Mouse (Mus musculus): Measurements from ENCODE around the gene Arhgap40.

Arhgap40 gene

DNA sequence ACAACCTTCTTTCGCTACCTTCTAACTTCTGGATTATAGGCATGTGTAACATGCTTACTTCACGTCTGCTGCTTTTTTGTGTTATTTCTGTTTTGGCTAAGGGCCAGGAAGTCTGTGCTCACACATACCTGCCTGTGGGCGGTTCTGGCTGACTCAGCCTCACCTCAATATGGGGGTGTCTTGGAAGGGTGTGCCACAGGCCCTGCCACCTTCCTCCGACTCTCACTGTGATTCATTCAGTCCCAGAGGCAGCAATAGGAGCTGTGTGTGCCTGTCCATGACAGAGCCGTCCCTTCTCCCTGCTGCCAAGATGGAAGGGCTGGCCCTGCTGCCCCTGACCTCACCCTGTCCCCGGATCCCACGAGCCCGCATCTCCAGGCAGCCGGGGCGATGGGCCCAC lies at the start of gene Arhgap40:
Gene Arhgap40, plus strand, starts transcription at position 269 of the 400 bp plus-strand sequence.
- no peak for DNase-seq (ENCODE audit: low read depth, low spot score)

DNA sequence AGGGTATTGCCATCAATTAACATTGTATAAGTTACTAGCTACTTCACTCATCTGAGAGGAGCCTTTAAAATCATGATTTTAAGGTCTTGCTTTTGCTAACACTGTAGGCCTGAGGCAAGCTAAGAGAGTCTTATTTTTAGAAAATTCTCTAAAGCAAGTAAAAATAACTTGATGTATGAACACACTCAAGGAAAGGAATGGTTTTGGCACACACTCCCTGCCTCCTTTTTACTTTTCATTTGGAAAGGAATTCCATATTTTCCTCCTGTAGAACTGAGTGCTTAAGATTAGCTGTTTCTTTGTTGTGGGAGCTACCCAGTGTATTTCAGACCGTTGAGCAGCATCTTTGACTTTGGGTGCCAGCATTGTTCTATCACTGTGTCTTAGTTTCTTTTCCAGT lies 38.4 kb upstream of the Arhgap40 start:
- DNase-seq (ENCODE audit: low read depth, low spot score), result no peak

DNA sequence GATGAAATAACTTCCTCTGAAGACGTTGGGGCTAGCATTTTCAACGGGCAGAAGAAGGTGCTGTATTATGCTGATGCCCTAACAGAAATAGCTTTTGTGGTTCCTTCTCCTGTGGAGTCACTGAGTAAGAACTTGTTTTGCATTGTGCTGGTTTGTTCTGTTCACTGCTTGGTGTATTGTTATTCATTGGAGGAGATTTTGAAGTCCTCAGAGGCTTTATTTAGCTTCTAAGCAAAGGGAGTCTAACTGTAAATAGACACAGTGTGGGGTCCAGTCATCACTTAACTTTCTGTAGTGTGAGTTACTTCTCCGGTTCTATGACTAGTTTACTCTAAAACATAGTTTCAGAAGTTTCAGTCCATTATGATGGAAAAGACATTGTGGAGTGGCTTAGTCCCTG lies 35.0 kb upstream of the Arhgap40 start:
- peak; percentile 45 for DNase-seq (ENCODE audit: low read depth, low spot score)

DNA sequence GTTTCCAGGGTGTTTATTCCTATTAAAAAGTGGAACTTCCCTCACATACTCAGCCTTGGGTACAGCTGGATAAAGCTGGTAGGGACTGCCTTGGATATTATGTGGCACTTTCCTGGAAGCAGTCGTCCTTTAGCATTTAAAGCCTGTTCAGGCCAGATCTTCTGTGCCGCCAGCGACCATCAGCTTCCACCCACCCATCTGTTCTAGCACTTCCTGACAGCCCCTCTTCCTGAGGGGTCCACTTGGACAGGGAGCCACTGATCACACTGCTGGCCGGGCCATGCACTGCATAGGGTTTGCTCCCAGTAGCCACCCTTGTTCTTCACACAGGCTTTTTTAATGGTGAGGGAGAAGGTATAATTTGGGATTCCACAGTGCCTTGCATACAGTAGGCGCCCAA lies 14.1 kb upstream of the Arhgap40 start:
- DNase-seq (ENCODE audit: low read depth, low spot score), result no peak

DNA sequence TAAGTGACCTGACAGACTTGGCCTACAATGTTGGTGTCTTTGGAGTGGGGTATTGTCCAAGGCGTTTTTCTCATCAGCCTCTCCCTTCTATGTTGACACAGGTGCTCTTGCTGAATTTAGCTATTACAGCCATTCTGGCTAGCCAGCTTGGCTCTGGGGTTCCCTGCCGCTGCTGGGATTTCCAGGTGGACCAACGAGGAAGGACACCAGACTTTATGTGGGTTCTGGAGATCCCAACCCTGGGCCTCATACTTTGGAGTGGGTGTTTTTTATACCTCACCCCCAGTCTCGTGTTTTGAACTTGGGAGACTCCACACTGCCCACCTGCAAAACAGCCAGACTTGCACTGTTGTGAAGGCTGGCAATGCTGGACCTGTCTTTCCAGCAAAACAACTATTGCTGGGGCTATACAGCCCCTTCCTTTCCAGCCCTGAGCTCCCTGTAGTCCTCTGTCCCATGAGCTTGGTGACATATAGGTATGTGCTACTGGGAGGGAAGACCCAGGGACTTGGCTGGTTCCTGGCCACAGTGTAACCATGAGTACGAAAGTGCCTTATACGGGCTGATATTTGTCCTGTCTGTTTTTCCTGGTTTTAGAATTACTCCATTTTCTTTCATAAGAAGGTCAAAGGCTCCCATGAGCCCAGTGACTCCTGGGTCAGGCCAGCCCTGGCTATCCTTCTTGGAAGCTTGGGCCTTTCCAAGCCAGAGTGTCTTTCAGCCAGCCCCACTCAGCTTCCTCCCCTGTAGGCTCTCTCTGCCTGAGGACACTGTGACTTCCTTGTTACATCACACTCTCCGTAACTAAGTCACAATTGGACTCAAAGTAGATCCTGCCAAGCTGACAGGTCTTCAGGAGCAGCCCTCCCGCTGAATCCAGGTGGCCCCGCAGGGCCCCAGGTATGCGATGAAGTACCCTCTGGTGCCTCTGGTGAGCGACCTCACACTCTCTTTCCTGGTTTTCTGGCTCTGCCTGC lies 10.5 kb upstream of the Arhgap40 start, which contains the start of gene Adig:
Gene Adig, plus strand, starts transcription at position 777 of the 977 bp plus-strand sequence.
- DNase-seq (ENCODE audit: low read depth, low spot score), result peak; percentile 6

DNA sequence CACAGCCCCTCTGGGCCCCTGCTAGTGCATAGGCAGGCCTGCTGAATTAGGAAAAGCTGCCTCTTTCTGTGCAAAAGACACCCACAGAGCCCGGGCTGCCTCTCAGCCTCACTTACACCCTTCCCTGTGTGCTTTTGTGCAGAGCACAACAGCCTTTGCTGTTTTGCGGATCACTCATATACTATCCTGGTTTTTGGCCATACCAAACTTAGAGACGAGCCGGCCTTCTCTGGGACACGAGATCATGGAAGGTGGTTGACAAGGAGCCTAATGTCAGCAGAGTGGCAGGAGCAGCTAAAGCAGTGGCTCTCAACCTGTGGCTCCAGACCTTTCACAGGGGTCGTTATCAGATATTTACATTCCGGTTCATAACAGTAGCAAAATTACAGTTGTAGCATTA lies 9.4 kb upstream of the Arhgap40 start:
- DNase-seq (ENCODE audit: low read depth, low spot score), result no peak

DNA sequence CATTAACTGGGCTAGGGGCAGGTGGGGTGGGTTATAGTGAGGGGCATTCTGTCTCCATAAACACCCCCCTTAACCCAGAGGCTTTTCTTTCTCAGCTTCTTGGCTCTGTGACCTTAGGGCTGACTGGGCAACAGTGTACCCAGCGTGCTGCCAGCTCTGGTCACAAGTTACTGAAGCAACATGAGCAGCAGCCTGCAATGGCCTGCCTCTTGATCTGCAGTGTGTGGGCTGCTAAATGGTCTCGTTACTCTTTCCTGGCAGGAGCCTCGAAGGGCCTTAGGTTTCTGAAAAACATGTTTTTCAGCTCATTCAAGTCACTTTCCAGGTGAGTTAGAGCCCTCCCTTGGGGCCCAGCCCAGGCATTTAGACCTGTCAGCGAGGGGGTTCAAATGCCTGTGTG lies 8.9 kb upstream of the Arhgap40 start:
- DNase-seq (ENCODE audit: low read depth, low spot score), result no peak

DNA sequence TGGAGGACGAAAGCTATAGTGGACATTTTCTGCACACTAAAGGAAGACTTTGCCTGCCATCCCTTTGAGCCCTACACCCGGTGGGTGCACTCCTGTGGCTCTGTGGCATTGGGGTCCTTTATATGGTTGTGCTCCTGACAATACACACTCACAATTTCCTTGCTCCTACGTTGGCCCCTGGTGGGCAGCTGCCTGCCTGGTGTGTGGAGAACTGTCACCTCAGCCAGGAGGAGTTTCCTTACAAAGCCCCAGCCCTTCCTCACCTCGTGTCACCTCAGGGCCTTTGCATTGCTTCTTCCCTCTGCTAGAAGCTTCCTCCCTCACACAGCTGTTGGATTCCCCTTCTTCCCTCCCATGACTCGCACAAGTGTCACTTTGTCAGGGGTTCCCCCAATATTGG lies 6.1 kb upstream of the Arhgap40 start:
- no peak for DNase-seq (ENCODE audit: low read depth, low spot score)

DNA sequence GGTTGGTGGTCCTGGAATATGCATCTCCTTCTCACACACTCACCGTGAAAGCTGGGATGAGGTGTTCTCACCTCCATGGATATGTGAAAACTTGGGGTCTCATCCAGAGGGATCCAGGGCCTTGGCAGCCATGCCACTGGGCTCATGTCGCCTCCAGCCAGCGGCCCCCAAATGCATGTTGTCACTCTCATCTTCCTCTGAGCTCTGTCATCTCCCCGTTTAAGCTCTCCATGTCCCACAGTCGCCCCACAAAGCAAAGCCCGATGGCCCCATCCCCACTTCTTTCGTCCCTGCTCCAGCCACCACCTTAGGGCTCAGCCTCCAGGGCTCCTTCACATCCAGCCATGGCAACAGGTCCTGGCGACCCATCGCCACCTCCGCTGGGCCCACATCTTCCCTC lies 5.5 kb upstream of the Arhgap40 start:
- no peak for DNase-seq (ENCODE audit: low read depth, low spot score)

DNA sequence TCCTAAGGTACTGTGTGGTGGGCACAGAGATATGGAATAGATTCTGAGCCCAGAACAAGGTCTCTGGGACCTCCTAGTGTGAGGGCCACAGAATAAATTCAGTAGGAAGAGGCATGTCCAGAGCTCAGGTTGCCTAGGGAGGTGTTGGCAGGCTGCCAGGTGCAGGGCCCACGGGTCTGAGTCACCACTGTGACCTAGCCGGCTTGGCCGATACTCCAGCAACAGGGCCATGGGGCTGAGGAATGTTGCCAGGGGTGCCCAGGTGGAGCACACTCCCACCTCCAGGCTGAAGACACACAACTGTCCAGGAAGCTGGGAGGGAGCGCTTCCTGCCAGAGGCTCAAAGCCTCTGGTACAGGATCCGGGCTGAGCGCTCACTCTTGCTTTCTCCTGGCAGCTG lies 1.9 kb upstream of the Arhgap40 start:
- DNase-seq (ENCODE audit: low read depth, low spot score), result peak; percentile 61

DNA sequence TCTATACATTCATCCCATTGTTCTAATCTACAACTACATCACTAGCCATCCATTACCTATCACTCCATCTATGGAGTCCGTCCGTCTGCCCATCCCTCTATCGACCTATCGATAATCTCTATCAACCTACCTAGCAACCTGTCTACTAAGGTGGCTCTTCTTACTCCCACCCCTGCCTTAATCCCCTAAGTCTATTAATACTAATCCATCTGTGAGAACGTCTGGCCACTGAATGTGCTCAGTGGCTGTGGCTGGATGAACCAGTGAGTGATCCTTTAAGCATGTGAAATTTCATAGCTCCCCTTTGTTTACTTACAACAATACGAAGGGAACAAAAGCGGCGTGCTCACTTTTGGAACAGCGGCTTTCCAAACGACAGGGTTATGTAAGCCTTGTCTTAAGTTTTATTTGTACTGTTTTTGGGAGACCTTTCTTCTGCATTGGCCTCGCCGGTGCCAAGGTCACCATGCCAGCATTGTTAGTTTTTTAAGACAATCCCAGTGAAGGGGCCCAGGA lies 1.3 kb downstream of the Arhgap40 start:
- no peak for DNase-seq (ENCODE audit: low read depth, low spot score)

DNA sequence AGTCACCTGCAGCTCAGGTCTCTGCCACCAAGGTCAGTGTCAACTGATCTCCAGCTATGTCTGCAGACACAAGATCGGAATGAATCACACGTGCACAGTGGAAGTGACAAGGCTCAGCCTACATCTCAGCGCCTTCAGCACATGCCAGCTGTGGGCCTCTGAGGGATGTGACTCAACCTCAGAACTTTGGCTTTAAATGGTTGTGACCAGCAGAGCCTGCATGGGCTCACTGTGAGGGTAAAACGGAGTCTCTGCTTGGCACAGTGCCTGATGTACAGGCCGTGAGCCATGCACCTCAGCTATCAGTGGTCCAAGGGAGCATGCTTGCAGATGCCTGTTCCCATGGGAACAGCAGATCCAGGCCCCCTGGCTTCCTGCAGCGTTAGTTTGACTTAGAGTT lies 6.0 kb downstream of the Arhgap40 start:
- DNase-seq (ENCODE audit: low read depth, low spot score), result no peak

DNA sequence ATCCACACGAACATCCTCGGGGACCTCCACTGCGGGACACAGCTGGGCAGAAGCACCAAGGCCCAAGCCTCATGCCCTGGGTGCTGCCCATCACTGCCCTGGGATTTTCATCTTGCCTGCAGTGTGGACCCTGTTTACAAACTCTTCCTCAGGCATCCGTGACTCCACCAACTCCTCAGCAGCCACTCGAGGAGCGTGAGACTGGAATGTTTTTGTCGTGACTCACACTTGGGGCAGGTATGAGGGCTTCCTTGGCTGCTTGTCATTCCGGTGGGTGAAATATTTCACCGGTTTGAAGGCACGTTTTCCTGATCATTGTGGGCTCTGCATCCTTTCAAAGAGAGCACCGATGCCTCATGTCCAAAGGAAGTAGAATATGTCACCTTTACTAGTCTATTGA lies 6.5 kb downstream of the Arhgap40 start:
- DNase-seq (ENCODE audit: low read depth, low spot score), result no peak

DNA sequence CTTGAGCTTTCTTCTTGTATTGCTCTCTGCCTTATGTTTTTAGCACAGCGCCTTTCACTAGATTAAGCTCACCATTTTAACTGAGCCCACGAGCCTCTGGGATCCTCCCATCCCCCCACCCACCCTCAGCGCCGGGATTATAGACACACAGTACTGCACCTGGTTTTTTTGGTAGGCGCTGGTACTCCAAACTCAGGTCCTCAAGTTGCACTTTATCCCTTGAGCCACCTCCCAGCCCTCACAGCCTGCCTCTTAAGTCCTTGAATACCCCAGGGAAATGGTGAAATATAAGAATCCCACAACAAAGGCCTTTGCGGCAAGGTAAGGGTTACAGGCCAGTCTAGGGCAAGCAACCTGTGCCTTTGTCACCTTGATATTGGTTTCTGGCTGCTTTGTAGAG lies 7.2 kb downstream of the Arhgap40 start:
- DNase-seq (ENCODE audit: low read depth, low spot score), result no peak

DNA sequence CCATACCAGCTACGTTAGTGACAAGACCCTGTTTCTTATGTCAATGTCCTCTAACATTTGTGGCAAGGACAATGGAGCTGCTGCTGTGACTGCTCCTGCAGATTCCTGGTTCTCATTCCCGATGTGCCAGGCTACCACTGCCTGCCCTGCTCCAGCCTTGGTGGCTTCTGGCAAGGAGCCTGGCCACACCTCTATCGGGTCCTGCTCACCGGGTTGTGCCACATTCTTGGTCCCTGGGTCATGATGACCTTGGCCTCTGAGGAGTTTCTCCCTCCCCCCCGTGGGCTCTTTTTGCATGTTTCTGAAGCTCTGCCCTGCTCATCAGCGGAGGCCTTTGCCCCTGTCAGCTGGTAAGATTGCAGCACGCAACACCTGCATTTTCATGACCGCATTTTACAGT lies 10.5 kb downstream of the Arhgap40 start:
- no peak for DNase-seq (ENCODE audit: low read depth, low spot score)

DNA sequence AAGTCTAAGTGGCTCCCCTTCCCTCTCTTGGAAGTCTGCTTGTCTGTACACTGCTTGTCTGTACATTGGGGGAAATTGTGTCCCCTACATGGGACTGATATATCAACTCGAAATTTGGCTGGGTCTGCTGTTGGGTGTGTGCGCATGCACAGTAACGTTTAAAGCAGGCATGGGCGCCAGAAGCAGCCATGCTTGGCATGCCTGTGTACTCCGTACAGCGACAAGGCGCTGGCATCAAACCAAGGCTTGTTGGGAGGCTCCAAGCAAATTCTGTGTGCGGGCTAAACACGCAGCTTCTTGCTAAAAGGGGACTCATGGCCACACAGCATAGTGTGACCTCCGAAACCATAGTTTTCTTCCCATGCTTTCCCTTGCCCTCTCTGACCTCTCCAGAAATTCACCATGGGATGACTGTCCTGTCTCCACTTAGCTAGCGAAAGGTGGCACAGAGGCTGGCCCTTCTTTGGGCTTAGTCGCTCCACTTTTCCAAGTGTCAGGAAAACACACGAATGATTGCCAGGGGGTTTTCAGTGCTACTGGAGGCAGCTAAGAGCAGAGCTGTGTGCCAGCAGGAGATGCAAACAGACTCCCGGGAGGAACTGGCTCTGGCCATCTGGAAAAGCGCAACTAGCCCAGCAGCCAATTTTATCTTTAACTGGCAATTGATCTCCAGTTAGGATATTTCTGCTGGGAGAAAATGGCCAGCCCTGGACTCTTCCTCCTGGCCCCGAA lies 11.7 kb downstream of the Arhgap40 start:
- DNase-seq (ENCODE audit: low read depth, low spot score), result no peak

DNA sequence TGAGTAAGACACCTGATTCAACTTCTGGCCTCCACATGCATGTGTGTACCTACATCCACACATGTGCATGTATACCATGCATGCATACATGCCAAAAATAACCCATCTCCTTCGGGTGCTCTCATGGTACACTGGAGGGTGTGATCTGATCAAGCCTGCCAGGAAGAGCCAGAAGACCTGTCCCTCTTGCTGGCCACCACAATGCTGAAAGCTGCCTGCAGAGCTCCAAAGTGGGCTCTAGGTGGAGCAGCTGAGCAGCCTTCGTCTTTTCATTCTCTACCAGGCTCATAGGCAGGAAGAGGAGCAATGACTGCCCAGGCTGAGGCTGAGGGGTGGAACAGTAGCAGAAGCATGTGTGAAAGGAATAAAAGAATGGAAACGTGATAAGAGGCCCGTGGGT lies 21.5 kb downstream of the Arhgap40 start:
- peak; percentile 69 for DNase-seq (ENCODE audit: low read depth, low spot score)

DNA sequence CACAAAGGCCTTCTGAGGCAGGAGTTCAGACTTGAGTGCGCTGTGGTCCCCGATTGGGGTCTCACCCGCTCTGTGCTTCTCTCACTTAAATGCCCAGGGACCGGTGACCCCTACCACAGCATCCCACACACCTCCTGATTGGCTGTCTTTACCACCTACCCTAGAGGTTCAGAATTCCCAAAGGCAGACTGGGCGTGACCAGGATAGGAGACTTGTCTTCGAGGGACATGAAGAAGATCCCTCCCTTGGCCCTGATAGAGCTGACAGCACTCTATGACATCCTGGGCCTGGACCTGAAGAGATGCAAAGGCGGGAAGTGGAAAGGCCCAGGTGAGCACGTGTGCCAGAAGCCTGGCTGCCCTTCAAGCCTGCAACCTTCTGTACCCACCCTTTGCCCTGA lies 22.0 kb downstream of the Arhgap40 start:
- DNase-seq (ENCODE audit: low read depth, low spot score), result no peak

DNA sequence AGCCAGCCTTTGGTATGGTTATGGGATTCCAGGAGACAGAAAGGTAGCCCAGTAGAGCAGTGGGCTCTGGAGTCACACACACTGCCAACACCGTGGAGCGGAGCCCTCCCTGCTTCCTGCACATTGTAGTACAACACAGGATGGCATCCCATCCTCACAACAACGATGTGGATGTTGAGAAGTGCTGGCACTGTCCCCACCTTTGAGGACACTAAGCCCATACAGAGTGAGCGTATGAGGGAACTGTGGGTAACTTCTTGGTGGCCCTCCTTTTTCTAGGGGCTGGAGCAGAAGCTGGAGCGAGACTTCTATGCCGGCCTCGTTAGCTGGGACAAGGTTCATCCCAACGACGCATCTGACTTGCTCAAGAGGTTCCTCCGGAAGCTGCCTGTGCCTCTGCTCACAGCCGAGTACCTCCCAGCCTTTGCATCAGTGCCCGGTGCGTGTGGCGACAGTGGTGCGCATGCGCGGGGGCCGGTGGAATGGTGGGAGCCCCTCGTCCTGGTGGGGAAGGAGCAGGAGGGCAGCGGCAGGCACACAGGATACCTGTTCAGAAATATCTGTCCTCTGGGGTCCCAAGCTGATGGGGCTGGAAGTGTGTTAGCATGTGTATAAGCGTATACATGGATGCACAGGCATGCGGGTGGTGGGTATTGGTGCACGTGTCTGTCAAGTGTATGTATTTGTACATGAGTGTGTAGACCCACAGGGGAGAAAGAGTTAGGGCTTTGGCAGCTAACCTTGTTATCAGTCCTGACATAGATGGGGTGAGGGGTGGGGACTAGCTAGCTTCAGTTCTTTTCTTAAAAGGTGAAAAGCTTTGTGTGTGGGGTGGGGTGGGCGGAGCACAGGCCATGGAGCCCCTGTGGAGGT lies 27.1 kb downstream of the Arhgap40 start:
- DNase-seq (ENCODE audit: low read depth, low spot score), result peak; percentile 60

DNA sequence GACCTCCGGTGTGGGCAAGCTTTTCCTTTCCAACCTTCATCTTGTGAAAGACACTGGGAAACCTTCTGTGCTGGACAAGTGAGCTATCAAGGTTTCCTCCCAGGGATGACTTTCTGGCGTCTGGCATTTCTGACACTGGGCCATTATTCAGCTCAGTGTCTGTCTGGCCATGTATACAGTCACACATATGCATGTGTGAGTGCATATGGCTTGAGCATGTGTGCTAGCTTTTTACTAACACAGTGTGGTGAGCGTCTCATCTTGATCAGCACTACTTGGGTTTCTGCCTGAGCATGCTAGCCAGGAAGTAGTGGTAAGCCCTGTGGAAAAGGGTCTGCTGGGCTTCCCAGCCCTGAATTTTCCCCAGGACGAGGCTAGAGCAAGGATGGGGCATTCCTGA lies 28.7 kb downstream of the Arhgap40 start:
- no peak for DNase-seq (ENCODE audit: low read depth, low spot score)

DNA sequence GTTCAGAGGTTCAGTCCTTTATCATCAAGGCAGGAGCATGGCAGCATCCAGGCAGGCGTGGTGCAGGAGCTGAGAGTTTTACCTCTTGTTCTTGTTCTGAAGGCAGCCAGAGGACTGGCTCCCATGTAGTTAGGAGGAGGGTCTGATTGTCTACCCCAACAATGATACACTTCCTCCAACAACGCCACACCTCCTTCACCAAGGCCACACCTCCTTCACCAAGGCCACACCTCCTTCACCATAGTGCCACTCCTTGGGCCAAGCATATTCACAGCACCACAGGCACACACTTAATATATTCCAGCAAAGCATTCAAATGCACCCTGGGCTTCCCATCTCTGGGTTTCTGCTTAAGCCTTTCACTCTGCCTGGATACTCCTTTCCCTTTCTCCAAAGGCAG lies 32.7 kb downstream of the Arhgap40 start:
- DNase-seq (ENCODE audit: low read depth, low spot score), result peak; percentile 54

DNA sequence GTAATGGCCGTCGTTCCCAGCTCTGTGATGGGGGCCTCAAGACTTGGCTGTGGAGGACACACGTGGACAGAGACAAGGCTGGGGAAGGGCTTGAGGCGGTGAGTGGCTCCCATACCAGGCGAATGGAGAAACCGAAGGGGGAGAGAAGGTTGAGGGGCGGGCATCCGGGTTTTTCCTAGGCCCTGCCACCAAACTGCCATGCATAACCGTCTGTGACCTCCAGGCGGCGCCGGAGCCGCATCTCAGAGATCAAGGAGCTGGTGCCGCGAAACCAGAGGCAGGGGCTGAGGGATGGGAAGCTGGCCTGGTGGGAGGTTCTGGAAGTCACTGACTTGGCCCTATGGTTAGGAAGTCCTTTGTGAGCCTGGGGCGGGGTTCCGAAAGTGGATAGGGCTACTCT lies 34.2 kb downstream of the Arhgap40 start:
- DNase-seq (ENCODE audit: low read depth, low spot score), result peak; percentile 97
